Mouse (Mus musculus) ES-E14 (cell line): ENCODE measurements around the gene Lhfpl3.

Experiments used
- ZC3H11A ChIP-seq: IDR thresholded peaks from 2 replicates; pipeline ENCODE4 v1.6.1; 2012; ENCODE audit warnings: low read depth, mild to moderate bottlenecking, inconsistent platforms, low read length, borderline replicate concordance
- ZNF384 ChIP-seq: IDR thresholded peaks from 2 replicates; pipeline ENCODE4 v1.6.1; 2012; ENCODE audit warnings: low read depth, low read length, inconsistent platforms

DNA sequence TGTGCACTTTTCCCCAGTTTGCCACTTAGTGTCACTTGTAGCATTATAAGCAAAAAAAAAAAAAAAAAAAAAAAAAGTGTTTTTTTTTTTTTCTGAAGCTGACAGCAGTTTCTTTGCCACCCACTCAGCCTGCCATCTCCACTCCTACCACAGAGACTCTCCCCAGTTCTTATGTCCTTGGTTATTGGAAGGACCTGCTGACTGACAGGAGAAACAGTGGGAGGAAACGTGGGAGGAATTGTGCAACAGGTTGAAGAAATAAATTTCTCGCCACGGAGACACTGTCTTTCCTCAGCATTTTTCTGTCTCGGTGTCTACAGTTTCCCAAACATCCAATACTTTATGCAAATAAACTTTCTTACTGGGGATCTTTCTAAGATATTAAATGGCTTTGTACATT is 67.6 kb downstream of the Lhfpl3 start:
- TF ChIP-seq ZNF384 (no peak), ZC3H11A (no peak)
